Mouse (Mus musculus) heart, embryonic 13.5 days (tissue): Measurements from ENCODE around the gene Entpd1. TPM values are rescaled to one million over a fixed set of nuclear protein-coding genes. Genes with fewer than 3 reads are reported as not detected.

Experiments
- ATAC-seq: fragments of 200-750 bp; cut with Nextera tagmentation; 2 replicates; pipeline ENCODE4 v1.8.0; 2017; ENCODE audit warnings: moderate TSS enrichment; ENCODE audit not compliant: insufficient number of reproducible peaks, low FRiP score, low TSS enrichment; ENCODE audit errors: extremely low read depth
- H3K27ac ChIP-seq: fragments of 300-500 bp; sonication (generic); replicated peaks from 2 replicates; pipeline ENCODE4 v1.5.1; 2015; ENCODE audit warnings: moderate library complexity, mild to moderate bottlenecking, inconsistent platforms
- H3K27me3 ChIP-seq: fragments of 300-500 bp; sonication (generic); replicated peaks from 2 replicates; pipeline ENCODE4 v1.6.1; 2015; ENCODE audit warnings: mild to moderate bottlenecking, inconsistent platforms
- H3K36me3 ChIP-seq: fragments of 300-500 bp; sonication (generic); 2 replicates; pipeline ENCODE4 v1.6.1; 2015; ENCODE audit warnings: mild to moderate bottlenecking, inconsistent platforms
- H3K4me1 ChIP-seq: fragments of 300-500 bp; sonication (generic); 2 replicates; pipeline ENCODE4 v1.6.1; 2015; ENCODE audit warnings: inconsistent platforms
- H3K4me2 ChIP-seq: fragments of 300-500 bp; sonication (generic); 2 replicates; pipeline ENCODE4 v1.6.1; 2015; ENCODE audit warnings: inconsistent platforms, mild to moderate bottlenecking, moderate library complexity
- H3K4me3 ChIP-seq: fragments of 300-500 bp; sonication (generic); 2 replicates; pipeline ENCODE4 v1.5.1; 2015; ENCODE audit warnings: moderate library complexity, mild to moderate bottlenecking, inconsistent platforms
- H3K9ac ChIP-seq: fragments of 300-500 bp; sonication (generic); 2 replicates; pipeline ENCODE4 v1.6.1; 2015; ENCODE audit warnings: inconsistent platforms, mild to moderate bottlenecking, moderate library complexity
- H3K9me3 ChIP-seq: fragments of 300-500 bp; sonication (generic); 2 replicates; pipeline ENCODE4 v1.6.1; 2016; ENCODE audit warnings: inconsistent platforms
- WGBS: fragments of 180-500 bp; shearing (Covaris S2); methylation state at CpG from one replicate; pipeline ENCODE4 v1.1.7; 2015; ENCODE audit warnings: mixed read lengths; 5-methylcytosine and 5-hydroxymethylcytosine counted together
- polyA plus RNA-seq: library from polyadenylated mRNA; unstranded; fragments of >200 nt; fragmentation: Nextera tagmentation; extraction: Ambion mirVana; gene quantifications from 2 replicates; pipeline ENCODE4 v1.2.1, GENCODE M21; 2015

Entpd1 gene
- polyA plus RNA-seq, 1 experiment from 2014 or later: 9.2 TPM

DNA sequence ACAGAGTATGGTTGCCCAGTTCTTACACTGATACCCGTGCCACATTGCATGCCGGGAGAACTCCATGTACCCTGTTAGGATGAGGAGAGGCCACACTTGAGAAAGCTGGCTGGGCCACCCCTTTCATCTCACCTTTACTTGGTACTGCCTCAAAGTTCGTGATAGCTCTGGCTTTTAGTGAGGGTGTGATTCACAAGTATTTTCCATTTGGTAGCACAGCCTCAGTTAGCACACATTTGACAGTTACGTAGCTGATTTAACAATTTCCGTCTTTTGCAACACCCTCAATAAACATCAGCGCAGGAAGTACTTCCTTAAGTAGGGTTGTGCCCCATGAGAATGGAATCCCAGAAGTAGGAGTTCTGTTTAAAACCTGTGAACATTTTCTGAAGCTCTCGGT lies 53.6 kb downstream of the Entpd1 start:
- H3K9ac ChIP-seq: no peak overlapping the region
- no peaks in the 10 kb centered on the region for H3K36me3 ChIP-seq
- no peak overlapping the region for H3K27ac ChIP-seq
- no peak overlapping the region for H3K4me2 ChIP-seq
- no peaks in the 10 kb centered on the region for H3K27me3 ChIP-seq
- no peaks in the 10 kb centered on the region for H3K9me3 ChIP-seq
- no peak overlapping the region for H3K4me3 ChIP-seq
- WGBS: 67% methylated on average over 7 of the region's 7 CpGs
- peaks cover 12% of the 10 kb centered on the region for H3K4me1 ChIP-seq
- ATAC-seq: no peak

DNA sequence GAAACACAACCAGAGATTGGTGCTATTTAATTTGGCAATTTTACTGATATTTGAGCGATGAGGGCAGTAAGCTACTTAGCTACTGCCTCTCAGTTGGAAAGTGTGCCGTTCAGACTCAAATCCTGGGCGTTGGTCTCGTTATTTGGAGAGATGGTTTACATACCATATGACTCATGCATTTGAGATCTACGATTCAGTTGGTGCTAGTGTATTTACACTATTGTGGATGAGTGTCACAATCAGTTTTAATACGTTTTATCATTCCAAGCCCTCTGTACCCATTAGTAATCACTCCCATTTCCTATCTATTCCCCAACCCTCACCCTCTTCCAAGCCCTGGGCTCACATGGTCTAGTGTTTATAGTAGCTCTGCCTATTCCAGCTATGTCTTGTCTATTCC lies 54.9 kb downstream of the Entpd1 start:
- Histone ChIP-seq H3K4me1 (peaks cover 15% of the 10 kb centered on the region), H3K36me3 (no peaks in the 10 kb centered on the region), H3K4me3 (no peak overlapping the region), H3K27me3 (no peaks in the 10 kb centered on the region), H3K27ac (no peak overlapping the region), H3K9ac (no peak overlapping the region), H3K9me3 (no peaks in the 10 kb centered on the region), H3K4me2 (no peak overlapping the region)
- ATAC-seq: no peak
- 64% methylated on average over 6 of the region's 6 CpGs for WGBS

DNA sequence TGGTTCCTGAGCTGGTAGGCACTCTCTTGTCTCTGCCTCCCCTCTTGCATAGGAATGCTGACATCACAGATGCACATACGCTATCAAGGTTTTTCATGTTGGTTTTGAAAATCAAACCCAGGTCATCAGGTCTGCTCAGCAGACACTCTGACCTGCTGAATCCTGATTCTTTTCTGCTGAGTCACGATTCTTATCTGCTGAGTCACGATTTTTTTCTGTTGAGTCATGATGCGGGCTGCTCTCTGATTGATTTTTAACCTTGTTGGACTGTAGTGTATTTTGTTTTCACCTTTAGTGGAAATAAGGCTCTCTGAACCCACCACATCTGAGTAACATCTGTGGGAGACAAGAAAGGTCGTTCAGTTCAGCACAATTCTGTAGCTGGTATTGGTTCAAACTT lies 63.2 kb downstream of the Entpd1 start:
- H3K27ac ChIP-seq: no peak overlapping the region
- H3K4me3 ChIP-seq: no peak overlapping the region
- no peaks in the 10 kb centered on the region for H3K36me3 ChIP-seq
- ATAC-seq: no peak
- peaks cover 29% of the 10 kb centered on the region for H3K4me1 ChIP-seq
- H3K4me2 ChIP-seq: no peak overlapping the region
- no peak overlapping the region for H3K9ac ChIP-seq
- H3K27me3 ChIP-seq: no peaks in the 10 kb centered on the region
- 77% methylated on average over 5 of the region's 5 CpGs for WGBS
- no peaks in the 10 kb centered on the region for H3K9me3 ChIP-seq

DNA sequence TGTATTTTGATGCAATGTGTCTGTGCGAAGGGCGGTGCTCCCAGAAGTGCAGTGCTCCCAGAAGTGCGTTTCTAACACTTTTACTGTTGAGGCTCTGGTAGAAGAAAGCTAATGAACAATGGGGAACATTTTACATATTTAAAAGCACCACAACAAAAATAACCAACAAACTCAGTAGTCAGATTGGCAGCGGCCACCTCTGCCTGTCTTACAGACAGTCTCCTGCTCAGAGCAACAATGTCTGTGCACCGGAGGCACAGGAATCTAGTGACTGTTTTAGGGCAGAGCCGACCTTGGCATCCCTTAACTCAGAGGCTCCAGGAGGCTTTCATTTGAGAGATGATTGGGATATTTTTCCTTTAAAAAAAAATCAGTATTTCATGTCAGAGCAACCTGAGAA lies 65.9 kb downstream of the Entpd1 start:
- ATAC-seq: no peak
- H3K27me3 ChIP-seq: no peaks in the 10 kb centered on the region
- no peaks in the 10 kb centered on the region for H3K9me3 ChIP-seq
- H3K27ac ChIP-seq: peak overlapping the region; percentile 40; the same call in 1 of the 2 replicates
- no peaks in the 10 kb centered on the region for H3K36me3 ChIP-seq
- H3K4me2 ChIP-seq: peak overlapping the region; percentile 60
- H3K9ac ChIP-seq: no peak overlapping the region
- WGBS: 45% methylated on average over 6 of the region's 6 CpGs
- H3K4me3 ChIP-seq: no peak overlapping the region
- H3K4me1 ChIP-seq: peaks cover 26% of the 10 kb centered on the region

DNA sequence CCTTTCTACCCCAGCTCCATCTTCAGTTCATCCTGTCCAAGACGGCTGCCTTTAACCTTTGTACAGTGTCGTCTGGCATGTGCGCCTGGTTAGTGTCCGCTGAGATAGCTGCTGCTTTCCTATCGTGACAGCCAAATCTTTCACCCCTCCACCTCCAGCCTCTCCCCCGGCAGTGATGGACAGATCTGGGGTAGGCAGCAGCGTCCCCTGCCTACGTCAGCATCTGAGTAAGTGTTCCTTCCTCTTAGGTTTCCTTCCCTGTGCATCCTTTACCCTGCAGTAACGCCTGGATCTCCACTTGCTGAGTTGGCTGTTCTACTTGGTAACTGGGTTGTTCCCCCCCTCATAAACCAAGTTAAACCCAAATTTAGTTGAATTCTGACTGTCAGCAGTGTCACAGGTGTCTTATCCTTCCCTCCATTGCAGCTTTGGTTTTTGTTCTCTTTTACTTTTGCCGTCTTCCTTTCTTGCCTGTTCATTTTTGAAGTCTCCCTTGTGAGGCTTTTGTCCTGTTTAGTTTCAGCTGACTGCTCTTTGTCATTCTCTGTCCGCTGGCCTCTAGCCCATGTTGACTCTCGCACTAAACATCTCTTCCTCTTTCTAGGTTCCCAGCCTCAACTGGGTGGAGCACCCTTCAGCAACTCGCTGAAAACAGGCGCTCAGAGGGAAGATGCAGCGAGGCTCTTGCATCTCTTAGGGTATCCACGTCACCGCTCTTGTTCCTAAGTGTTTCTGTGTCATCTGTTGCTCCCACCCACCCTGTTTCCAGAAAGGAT lies 66.6 kb downstream of the Entpd1 start:
- 23% methylated on average over 17 of the region's 17 CpGs for WGBS
- H3K27ac ChIP-seq: peak overlapping the region; percentile 40
- H3K4me3 ChIP-seq: no peak overlapping the region
- H3K27me3 ChIP-seq: no peaks in the 10 kb centered on the region
- H3K9me3 ChIP-seq: no peaks in the 10 kb centered on the region
- no peaks in the 10 kb centered on the region for H3K36me3 ChIP-seq
- no peak for ATAC-seq
- peaks cover 26% of the 10 kb centered on the region for H3K4me1 ChIP-seq
- H3K4me2 ChIP-seq: peak overlapping the region; percentile 60
- peak overlapping the region; percentile 50 for H3K9ac ChIP-seq

DNA sequence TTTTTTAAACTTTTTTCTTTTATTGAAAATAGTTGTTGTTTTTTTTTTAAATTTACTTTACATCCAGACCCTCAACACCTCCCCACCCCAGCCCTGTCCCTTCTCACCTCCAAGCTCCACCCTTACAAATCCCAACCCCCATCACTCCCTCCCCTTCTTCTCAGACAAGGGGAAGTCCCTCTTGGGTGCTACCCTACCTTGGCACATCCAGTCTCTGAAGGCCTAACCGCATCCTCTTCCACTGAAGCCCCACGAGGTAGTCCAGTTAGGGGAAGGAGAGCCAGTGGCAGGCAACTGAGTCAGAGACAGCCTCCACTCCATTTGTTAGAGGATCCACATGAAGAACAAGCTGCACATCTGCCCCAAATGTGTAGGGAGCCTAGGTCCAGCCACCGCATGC lies 67.5 kb downstream of the Entpd1 start:
- no peak for ATAC-seq
- Histone ChIP-seq H3K4me2 (no peak overlapping the region), H3K27ac (no peak overlapping the region), H3K4me3 (no peak overlapping the region), H3K4me1 (peaks cover 26% of the 10 kb centered on the region), H3K9ac (no peak overlapping the region), H3K27me3 (no peaks in the 10 kb centered on the region), H3K9me3 (no peaks in the 10 kb centered on the region), H3K36me3 (no peaks in the 10 kb centered on the region)
- 88% methylated on average over 3 of the region's 3 CpGs for WGBS

GRCm38 (mm10) chr19:40684124-40684523 lies 72.0 kb downstream of the Entpd1 start:
- Histone ChIP-seq H3K4me2 (no peak overlapping the region), H3K27ac (no peak overlapping the region), H3K36me3 (no peaks in the 10 kb centered on the region), H3K4me3 (no peak overlapping the region), H3K4me1 (peaks cover 14% of the 10 kb centered on the region; the same call in 1 of the 2 replicates), H3K9ac (no peak overlapping the region), H3K27me3 (no peaks in the 10 kb centered on the region), H3K9me3 (no peaks in the 10 kb centered on the region)
- no peak for ATAC-seq
- WGBS: 81% methylated on average over 1 of the region's 1 CpGs

- 80% methylated on average over 7 of the region's 7 CpGs for WGBS
- Histone ChIP-seq H3K36me3 (no peaks in the 10 kb centered on the region), H3K27ac (no peak overlapping the region), H3K9ac (no peak overlapping the region), H3K4me1 (peaks cover 13% of the 10 kb centered on the region; the same call in 1 of the 2 replicates), H3K4me2 (no peak overlapping the region), H3K4me3 (no peak overlapping the region), H3K9me3 (no peaks in the 10 kb centered on the region), H3K27me3 (no peaks in the 10 kb centered on the region)
- ATAC-seq: no peak
These were observed 72.4 kb downstream of the Entpd1 start for GRCm38 (mm10) chr19:40684566-40684965.

DNA sequence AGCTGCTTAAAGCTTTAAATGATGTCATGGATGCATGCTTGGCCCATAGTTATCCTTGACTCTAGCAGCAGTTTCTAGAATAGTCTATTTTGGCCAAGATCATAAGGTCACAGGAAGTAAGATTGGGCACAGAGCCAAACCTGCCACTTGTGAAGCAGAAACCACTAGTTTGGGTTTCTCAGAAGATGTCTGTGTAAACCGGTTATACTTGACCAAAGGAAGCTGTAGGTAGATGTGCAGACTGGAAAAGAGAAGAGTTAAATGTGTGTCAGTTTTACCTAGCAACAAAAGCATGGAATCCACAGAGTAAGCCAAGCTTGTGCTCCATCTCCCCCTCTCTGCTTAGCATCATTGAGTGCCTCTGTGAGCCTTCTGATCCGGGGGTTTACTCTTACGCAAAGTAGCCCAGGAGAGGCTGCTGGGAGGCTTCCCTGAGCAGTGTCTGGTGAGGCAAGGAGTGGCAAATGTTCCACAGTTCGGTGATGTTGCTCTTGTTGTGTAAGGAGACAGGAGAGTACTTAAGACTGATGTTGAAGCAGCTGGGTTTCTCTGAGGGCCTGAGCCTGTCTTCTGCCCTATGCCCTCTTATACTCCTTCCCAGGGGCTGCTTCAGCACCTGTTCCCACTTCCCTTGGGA lies 75.2 kb downstream of the Entpd1 start:
- 74% methylated on average over 4 of the region's 4 CpGs for WGBS

DNA sequence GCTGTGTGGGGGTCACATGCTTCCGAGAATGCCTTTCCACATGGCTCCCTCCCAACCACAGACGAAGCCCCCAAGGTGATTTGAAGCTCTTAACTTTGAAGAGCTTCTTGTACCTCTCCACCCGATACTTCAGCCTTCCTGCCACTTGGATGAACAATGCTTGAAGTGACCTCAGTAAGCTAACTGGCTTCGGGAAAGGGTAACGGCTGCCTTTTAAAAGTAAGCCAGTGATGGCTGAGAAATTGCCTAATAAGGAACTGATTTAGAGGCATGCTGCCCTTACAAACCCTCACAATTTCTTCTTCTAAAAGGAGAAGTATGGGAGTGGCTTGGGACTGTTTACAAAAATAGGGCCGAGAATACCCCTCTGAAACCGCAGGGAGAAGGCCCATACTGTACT lies 81.0 kb downstream of the Entpd1 start:
- 70% methylated on average over 7 of the region's 7 CpGs for WGBS
- ATAC-seq: no peak
- Histone ChIP-seq H3K4me1 (peaks cover 6% of the 10 kb centered on the region; the same call in 1 of the 2 replicates), H3K27me3 (no peaks in the 10 kb centered on the region), H3K9me3 (no peaks in the 10 kb centered on the region), H3K36me3 (no peaks in the 10 kb centered on the region), H3K4me2 (no peak overlapping the region), H3K27ac (no peak overlapping the region), H3K9ac (no peak overlapping the region), H3K4me3 (no peak overlapping the region)

More for the DNA sequence above, 75.2 kb downstream of the Entpd1 start:
- H3K36me3 ChIP-seq: no peaks in the 10 kb centered on the region
- no peak overlapping the region for H3K4me2 ChIP-seq
- ATAC-seq: no peak
- peaks cover 13% of the 10 kb centered on the region; the same call in 1 of the 2 replicates for H3K4me1 ChIP-seq
- H3K27me3 ChIP-seq: no peaks in the 10 kb centered on the region
- H3K9me3 ChIP-seq: no peaks in the 10 kb centered on the region
- no peak overlapping the region for H3K9ac ChIP-seq
- H3K27ac ChIP-seq: no peak overlapping the region
- no peak overlapping the region for H3K4me3 ChIP-seq

GRCm38 (mm10) chr19:40696116-40696515 lies 84.0 kb downstream of the Entpd1 start:
- Histone ChIP-seq H3K4me1 (peaks cover 10% of the 10 kb centered on the region; the same call in 1 of the 2 replicates), H3K27me3 (no peaks in the 10 kb centered on the region), H3K9ac (no peak overlapping the region), H3K4me3 (no peak overlapping the region), H3K9me3 (no peaks in the 10 kb centered on the region), H3K36me3 (no peaks in the 10 kb centered on the region), H3K4me2 (no peak overlapping the region), H3K27ac (no peak overlapping the region)
- WGBS: 84% methylated on average over 6 of the region's 6 CpGs
- ATAC-seq: no peak
